Mouse (Mus musculus) midbrain, embryonic 13.5 days (tissue): ENCODE data around the gene Dnajc8. TPM values are rescaled to one million over a fixed set of nuclear protein-coding genes. Genes with fewer than 3 reads are reported as not detected.

Experiments
- ATAC-seq: fragments of 200-750 bp; cut with Nextera tagmentation; 2 replicates; pipeline ENCODE4 v1.8.0; 2017; ENCODE audit warnings: mild to moderate bottlenecking, moderate TSS enrichment, moderate library complexity
- H3K27ac ChIP-seq: fragments of 300-500 bp; sonication (generic); 2 replicates; pipeline ENCODE4 v1.5.1; 2015; ENCODE audit warnings: inconsistent platforms, mild to moderate bottlenecking, moderate library complexity
- H3K27me3 ChIP-seq: fragments of 300-500 bp; sonication (generic); 2 replicates; pipeline ENCODE4 v1.6.1; 2015; ENCODE audit warnings: mild to moderate bottlenecking, inconsistent platforms
- H3K36me3 ChIP-seq: fragments of 300-500 bp; sonication (generic); 2 replicates; pipeline ENCODE4 v1.6.1; 2015; ENCODE audit warnings: mild to moderate bottlenecking, inconsistent platforms
- H3K4me1 ChIP-seq: fragments of 300-500 bp; sonication (generic); replicated peaks from 2 replicates; pipeline ENCODE4 v1.6.1; 2015; ENCODE audit warnings: inconsistent platforms
- H3K4me2 ChIP-seq: fragments of 300-500 bp; sonication (generic); replicated peaks from 2 replicates; pipeline ENCODE4 v1.6.1; 2015; ENCODE audit warnings: moderate library complexity, mild to moderate bottlenecking, inconsistent platforms
- H3K4me3 ChIP-seq: fragments of 300-500 bp; sonication (generic); replicated peaks from 2 replicates; pipeline ENCODE4 v1.5.1; 2015; ENCODE audit warnings: mild to moderate bottlenecking, inconsistent platforms
- H3K9ac ChIP-seq: fragments of 300-500 bp; sonication (generic); replicated peaks from 2 replicates; pipeline ENCODE4 v1.6.1; 2015; ENCODE audit warnings: mild to moderate bottlenecking, inconsistent platforms
- H3K9me3 ChIP-seq: fragments of 300-500 bp; sonication (generic); 2 replicates; pipeline ENCODE4 v1.6.1; 2016; ENCODE audit warnings: mild to moderate bottlenecking, inconsistent platforms
- WGBS: fragments of 180-500 bp; shearing (Covaris S2); methylation state at CpG from one replicate; pipeline ENCODE4 v1.1.7; 2015; 5-methylcytosine and 5-hydroxymethylcytosine counted together
- polyA plus RNA-seq: library from polyadenylated mRNA; unstranded; fragments of >200 nt; fragmentation: Nextera tagmentation; extraction: Ambion mirVana; gene quantifications from 2 replicates; pipeline ENCODE4 v1.2.1, GENCODE M21; 2015

Gene Dnajc8
- polyA plus RNA-seq, 1 experiment from 2014 or later, result 158 TPM

DNA sequence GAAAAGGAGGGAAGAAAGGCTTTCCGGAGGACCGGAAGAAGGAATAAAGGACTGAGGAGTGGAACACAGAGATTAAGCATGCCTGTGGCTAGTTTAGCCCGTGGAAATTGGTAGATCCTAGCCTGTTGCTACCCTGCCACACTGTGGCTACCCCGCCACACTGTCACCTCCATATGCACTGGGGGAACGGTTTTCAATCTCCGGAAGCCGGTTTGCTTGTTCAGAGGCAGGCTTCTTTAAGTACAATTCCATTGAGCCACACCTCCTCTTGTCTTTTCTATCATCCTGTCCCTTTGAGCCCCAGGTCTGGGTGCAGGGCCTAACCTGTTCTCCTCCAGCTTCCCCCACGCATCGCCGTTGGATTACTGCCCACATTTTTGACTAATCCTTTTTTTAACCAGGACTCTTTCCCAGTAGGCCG is 11.0 kb upstream of the Dnajc8 start:
- Histone ChIP-seq H3K27me3 (no peaks in the 10 kb centered on the region), H3K27ac (no peak overlapping the region), H3K9ac (no peak overlapping the region), H3K9me3 (no peaks in the 10 kb centered on the region), H3K36me3 (0 out of 2 replicates have a peak, but pooled peaks cover under 1% of the 10 kb centered on the region), H3K4me1 (0 out of 2 replicates have a peak, but pooled peaks cover 3% of the 10 kb centered on the region), H3K4me3 (no peak overlapping the region), H3K4me2 (no peak overlapping the region)
- no peak for ATAC-seq
- WGBS, result 9% methylated on average over 11 of the region's 11 CpGs

GRCm38 (mm10) chr4:132524808-132525207 is 10.5 kb upstream of the Dnajc8 start:
- H3K4me3 ChIP-seq, result no peak overlapping the region
- peaks cover 5% of the 10 kb centered on the region for H3K36me3 ChIP-seq
- no peak overlapping the region for H3K27ac ChIP-seq
- ATAC-seq, result no peak
- no peak overlapping the region for H3K4me2 ChIP-seq
- H3K9ac ChIP-seq, result no peak overlapping the region
- H3K9me3 ChIP-seq, result no peaks in the 10 kb centered on the region
- 45% methylated on average over 6 of the region's 6 CpGs for WGBS
- H3K27me3 ChIP-seq, result no peaks in the 10 kb centered on the region
- 0 out of 2 replicates have a peak, but pooled peaks cover 3% of the 10 kb centered on the region for H3K4me1 ChIP-seq

- ATAC-seq, result no peak
- no peak overlapping the region for H3K9ac ChIP-seq
- WGBS, result 54% methylated on average over 2 of the region's 2 CpGs
Observed at GRCm38 (mm10) chr4:132526678-132527077, 8.7 kb upstream of the Dnajc8 start.

DNA sequence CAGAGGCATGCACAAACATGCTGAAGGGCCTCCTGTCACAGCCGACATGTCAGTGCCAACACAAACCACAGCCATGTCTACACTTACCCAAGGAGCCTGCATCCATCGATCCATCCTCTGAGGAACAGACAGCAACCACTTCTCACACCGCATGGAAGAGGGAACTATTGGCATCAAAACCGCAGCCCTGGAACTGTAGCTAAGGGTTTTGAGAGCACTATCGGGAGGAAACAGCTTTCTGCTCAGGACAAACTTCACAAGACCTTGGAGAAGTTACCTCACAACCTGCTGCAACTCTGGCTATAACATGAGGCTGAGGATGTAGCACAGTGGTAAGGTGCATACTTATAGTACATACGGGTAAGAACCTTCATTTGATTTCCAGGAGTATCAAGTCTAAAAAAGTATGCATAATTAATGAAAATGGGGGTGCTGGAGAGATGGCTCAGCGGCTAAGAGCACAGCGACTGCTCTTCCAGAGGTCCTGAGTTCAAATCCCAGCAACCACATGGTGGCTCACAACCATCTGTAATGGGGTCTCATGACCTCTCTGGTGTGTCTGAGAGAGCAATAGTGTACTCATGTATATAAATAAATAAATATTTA is 7.3 kb upstream of the Dnajc8 start:
- WGBS, result 95% methylated on average over 8 of the region's 8 CpGs
- Histone ChIP-seq H3K9ac (no peak overlapping the region), H3K4me2 (no peak overlapping the region), H3K9me3 (no peaks in the 10 kb centered on the region), H3K27ac (no peak overlapping the region), H3K4me1 (peaks cover 17% of the 10 kb centered on the region), H3K27me3 (no peaks in the 10 kb centered on the region), H3K4me3 (no peak overlapping the region), H3K36me3 (peaks cover 24% of the 10 kb centered on the region)
- ATAC-seq, result no peak

More at GRCm38 (mm10) chr4:132526678-132527077, 8.7 kb upstream of the Dnajc8 start:
- no peaks in the 10 kb centered on the region for H3K27me3 ChIP-seq
- H3K4me3 ChIP-seq, result no peak overlapping the region
- peaks cover 22% of the 10 kb centered on the region for H3K36me3 ChIP-seq
- H3K4me2 ChIP-seq, result no peak overlapping the region
- H3K9me3 ChIP-seq, result no peaks in the 10 kb centered on the region
- peaks cover 7% of the 10 kb centered on the region for H3K4me1 ChIP-seq
- H3K27ac ChIP-seq, result no peak overlapping the region

DNA sequence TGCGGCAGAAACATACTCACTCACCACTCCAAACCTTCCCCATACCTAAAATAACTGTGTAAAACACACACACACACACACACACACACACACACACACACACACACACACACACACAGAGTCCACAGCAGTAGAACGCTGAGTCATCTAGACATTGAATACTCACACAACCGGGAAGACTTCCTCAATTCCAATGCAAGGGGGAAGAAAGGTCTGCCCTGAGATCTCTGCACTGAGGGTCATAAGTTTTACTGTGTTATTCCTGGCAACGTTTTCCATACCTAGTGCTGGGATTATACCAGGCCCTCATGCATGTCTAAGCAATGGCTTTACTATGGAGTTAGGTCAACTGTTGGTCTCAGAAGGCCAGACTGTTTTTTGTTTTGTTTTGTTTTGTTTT is 6.0 kb upstream of the Dnajc8 start:
- Histone ChIP-seq H3K9me3 (no peaks in the 10 kb centered on the region), H3K27ac (no peak overlapping the region), H3K27me3 (no peaks in the 10 kb centered on the region), H3K36me3 (peaks cover 24% of the 10 kb centered on the region), H3K9ac (no peak overlapping the region), H3K4me3 (no peak overlapping the region), H3K4me2 (no peak overlapping the region), H3K4me1 (peaks cover 23% of the 10 kb centered on the region)
- ATAC-seq, result no peak
- 84% methylated on average over 4 of the region's 4 CpGs for WGBS

GRCm38 (mm10) chr4:132530033-132530804 is 5.1 kb upstream of the Dnajc8 start:
- WGBS, result 94% methylated on average over 20 of the region's 20 CpGs
- Histone ChIP-seq H3K9ac (no peak overlapping the region), H3K4me2 (no peak overlapping the region), H3K36me3 (peaks cover 24% of the 10 kb centered on the region), H3K27ac (no peak overlapping the region), H3K4me1 (peaks cover 25% of the 10 kb centered on the region), H3K9me3 (no peaks in the 10 kb centered on the region), H3K4me3 (no peak overlapping the region), H3K27me3 (no peaks in the 10 kb centered on the region)
- no peak for ATAC-seq

- Histone ChIP-seq H3K4me3 (peak overlapping the region; percentile 76), H3K9ac (peak overlapping the region; percentile 96), H3K27me3 (no peaks in the 10 kb centered on the region), H3K4me2 (peak overlapping the region; percentile 82), H3K4me1 (peaks cover 40% of the 10 kb centered on the region), H3K36me3 (peaks cover 24% of the 10 kb centered on the region), H3K9me3 (no peaks in the 10 kb centered on the region), H3K27ac (peak overlapping the region; percentile 97)
- no peak for ATAC-seq
- 37% methylated on average over 5 of the region's 5 CpGs for WGBS
Observed at GRCm38 (mm10) chr4:132532496-132532895, 2.9 kb upstream of the Dnajc8 start.

DNA sequence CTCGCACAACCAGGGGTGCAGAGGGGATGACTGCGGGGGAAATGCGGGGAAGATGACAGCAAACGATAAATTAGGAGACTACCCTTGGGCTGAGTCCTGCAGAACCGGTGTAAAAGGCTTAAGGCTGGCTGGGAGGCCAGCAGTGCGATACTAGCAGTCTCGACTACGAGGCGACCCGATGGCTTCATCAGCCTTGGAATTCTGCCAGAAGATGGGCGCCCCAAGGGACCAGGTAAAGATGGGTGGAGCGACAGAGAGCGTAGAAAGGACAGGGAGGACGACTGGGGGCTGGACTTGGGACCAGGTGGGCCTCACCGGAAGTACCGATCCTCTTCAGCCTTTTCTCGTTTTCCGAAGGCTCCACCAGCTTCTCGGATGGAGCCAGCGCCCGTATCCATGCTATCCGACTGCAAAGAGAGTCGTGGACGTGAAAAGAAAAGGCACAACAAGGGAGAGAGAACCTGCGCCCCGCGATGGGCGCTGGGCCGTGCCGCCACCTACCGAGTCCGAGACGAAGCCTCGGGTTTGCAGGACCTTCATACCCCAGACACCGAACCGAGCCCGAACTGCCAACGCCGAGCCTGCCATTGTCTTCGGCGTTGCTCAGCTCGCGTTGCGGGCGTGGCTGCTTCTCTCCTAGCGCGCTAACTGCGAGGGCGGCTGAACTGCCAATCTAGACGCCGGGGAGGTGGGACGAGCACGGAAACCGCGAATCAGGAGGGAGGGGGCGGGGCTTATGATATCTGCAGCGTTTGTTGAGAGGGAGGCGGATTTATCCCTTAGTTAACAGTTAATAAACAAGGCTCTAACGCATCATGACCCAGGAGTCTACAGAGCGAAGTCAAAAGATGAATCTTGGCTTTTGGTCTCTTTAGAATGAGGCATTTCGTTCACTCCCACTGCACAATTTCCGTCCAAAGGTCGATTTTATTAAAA is 2.1 kb upstream of the Dnajc8 start, which contains the start of gene Atpif1:
TSS of gene Atpif1 (minus strand) at position 679 of the 936 bp plus-strand sequence.
- Histone ChIP-seq H3K4me3 (peak within 1 kb of the TSS; percentile 76), H3K9me3 (no peaks in the 10 kb centered on the region), H3K27ac (peak within 1 kb of the TSS; percentile 97), H3K4me1 (peaks cover 44% of the 10 kb centered on the region), H3K36me3 (peaks cover 26% of the 10 kb centered on the region), H3K27me3 (no peaks in the 10 kb centered on the region), H3K9ac (peak within 1 kb of the TSS; percentile 96), H3K4me2 (peak within 1 kb of the TSS; percentile 82)
- WGBS, result under 1% methylated on average over 63 of the region's 63 CpGs
- ATAC-seq, result peak; percentile 89

- Histone ChIP-seq H3K4me3 (no peak overlapping the region), H3K4me2 (no peak overlapping the region), H3K4me1 (peaks cover 25% of the 10 kb centered on the region), H3K27ac (no peak overlapping the region), H3K27me3 (no peaks in the 10 kb centered on the region), H3K36me3 (peaks cover 49% of the 10 kb centered on the region), H3K9me3 (no peaks in the 10 kb centered on the region), H3K9ac (no peak overlapping the region)
- no peak for ATAC-seq
- WGBS, result 95% methylated on average over 5 of the region's 5 CpGs
Observed at GRCm38 (mm10) chr4:132539481-132539880, 4.1 kb downstream of the Dnajc8 start.

- ATAC-seq, result no peak
- no peak overlapping the region for H3K4me2 ChIP-seq
- H3K4me3 ChIP-seq, result no peak overlapping the region
- H3K9ac ChIP-seq, result no peak overlapping the region
- peaks cover 64% of the 10 kb centered on the region for H3K36me3 ChIP-seq
- peaks cover 15% of the 10 kb centered on the region for H3K4me1 ChIP-seq
- no peaks in the 10 kb centered on the region for H3K27me3 ChIP-seq
- no peaks in the 10 kb centered on the region for H3K9me3 ChIP-seq
- 90% methylated on average over 4 of the region's 4 CpGs for WGBS
- H3K27ac ChIP-seq, result no peak overlapping the region
Observed at GRCm38 (mm10) chr4:132541413-132541812, 6.1 kb downstream of the Dnajc8 start.

DNA sequence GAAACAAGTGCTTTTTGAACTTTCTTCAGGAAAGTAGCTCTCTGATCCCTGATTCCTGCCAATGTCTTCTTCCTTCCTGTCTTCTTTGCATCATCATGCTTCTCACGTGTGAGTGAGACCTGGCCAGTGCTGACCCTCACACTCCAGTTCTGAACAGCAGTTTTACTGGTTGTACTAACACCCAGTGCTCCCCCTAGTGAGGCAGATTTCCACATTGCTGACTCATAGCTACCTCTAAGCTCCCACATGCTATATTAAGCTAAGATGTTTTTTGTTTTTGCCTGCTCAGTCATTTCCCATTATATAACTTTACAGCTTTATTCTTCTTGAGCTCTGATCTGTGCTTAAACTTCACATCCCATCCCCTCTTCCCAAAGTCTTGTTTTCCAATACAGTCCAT is 7.4 kb downstream of the Dnajc8 start:
- H3K36me3 ChIP-seq, result peaks cover 77% of the 10 kb centered on the region
- 68% methylated on average over 1 of the region's 1 CpGs for WGBS
- ATAC-seq, result no peak

More for the DNA sequence above, 7.4 kb downstream of the Dnajc8 start:
- Histone ChIP-seq H3K27ac (no peak overlapping the region), H3K27me3 (no peaks in the 10 kb centered on the region), H3K9ac (no peak overlapping the region), H3K4me1 (peaks cover 2% of the 10 kb centered on the region), H3K4me2 (no peak overlapping the region), H3K9me3 (no peaks in the 10 kb centered on the region), H3K4me3 (no peak overlapping the region)
